Mouse (Mus musculus): ENCODE results near the gene Tnfrsf1b.
A peak's percentile ranks its signal among the peaks of the same experiment; 100 is the strongest.

Gene Tnfrsf1b

GRCm38 (mm10) chr4:145246173-145247011 is at the start of gene Tnfrsf1b:
Gene Tnfrsf1b, minus strand, starts transcription at chr4:145246870.
- DNase-seq (ENCODE audit: low spot score in 2 of 2) = peak; percentile 37 to 52

GRCm38 (mm10) chr4:145295589-145296300 is 49.1 kb upstream of the Tnfrsf1b start:
- peak; percentile 43 to 59 for DNase-seq (ENCODE audit: low spot score in 2 of 2)

GRCm38 (mm10) chr4:145294588-145294987 is 47.9 kb upstream of the Tnfrsf1b start:
- DNase-seq (ENCODE audit: low spot score in 2 of 2) = no peak

- DNase-seq (ENCODE audit: low spot score in 2 of 2) = peak; percentile 62 to 65
Measured at GRCm38 (mm10) chr4:145286369-145287120, 39.9 kb upstream of the Tnfrsf1b start.

GRCm38 (mm10) chr4:145284675-145285074 is 38.0 kb upstream of the Tnfrsf1b start:
- no peak for DNase-seq (ENCODE audit: low spot score in 2 of 2)

GRCm38 (mm10) chr4:145283441-145283840 is 36.8 kb upstream of the Tnfrsf1b start:
- DNase-seq (ENCODE audit: low spot score in 2 of 2) = no peak

GRCm38 (mm10) chr4:145280966-145281365 is 34.3 kb upstream of the Tnfrsf1b start:
- peak in 1 of 2 experiments; percentile 72 for DNase-seq (ENCODE audit: low spot score in 2 of 2)

- DNase-seq (ENCODE audit: low spot score in 2 of 2) = no peak
Measured at GRCm38 (mm10) chr4:145278724-145279370, 32.2 kb upstream of the Tnfrsf1b start.

- no peak for DNase-seq (ENCODE audit: low spot score in 2 of 2)
Measured at GRCm38 (mm10) chr4:145278231-145278630, 31.6 kb upstream of the Tnfrsf1b start.

GRCm38 (mm10) chr4:145276368-145277249 is 29.9 kb upstream of the Tnfrsf1b start:
- DNase-seq (ENCODE audit: low spot score in 2 of 2) = no peak

- no peak for DNase-seq (ENCODE audit: low spot score in 2 of 2)
Measured at GRCm38 (mm10) chr4:145274887-145275286, 28.2 kb upstream of the Tnfrsf1b start.

- no peak for DNase-seq (ENCODE audit: low spot score in 2 of 2)
Measured at GRCm38 (mm10) chr4:145273923-145274322, 27.3 kb upstream of the Tnfrsf1b start.

GRCm38 (mm10) chr4:145272763-145273162 is 26.1 kb upstream of the Tnfrsf1b start:
- DNase-seq (ENCODE audit: low spot score in 2 of 2) = peak; percentile 36 to 44

GRCm38 (mm10) chr4:145271634-145272033 is 25.0 kb upstream of the Tnfrsf1b start:
- DNase-seq (ENCODE audit: low spot score in 2 of 2) = no peak

GRCm38 (mm10) chr4:145270136-145270535 is 23.5 kb upstream of the Tnfrsf1b start:
- DNase-seq (ENCODE audit: low spot score in 2 of 2) = no peak

GRCm38 (mm10) chr4:145267631-145268110 is 21.0 kb upstream of the Tnfrsf1b start:
- no peak for DNase-seq (ENCODE audit: low spot score in 2 of 2)

GRCm38 (mm10) chr4:145266505-145266904 is 19.8 kb upstream of the Tnfrsf1b start:
- no peak for DNase-seq (ENCODE audit: low spot score in 2 of 2)

GRCm38 (mm10) chr4:145264761-145265160 is 18.1 kb upstream of the Tnfrsf1b start:
- no peak for DNase-seq (ENCODE audit: low spot score in 2 of 2)

- no peak for DNase-seq (ENCODE audit: low spot score in 2 of 2)
Measured at GRCm38 (mm10) chr4:145263583-145263982, 16.9 kb upstream of the Tnfrsf1b start.

GRCm38 (mm10) chr4:145260802-145261201 is 14.1 kb upstream of the Tnfrsf1b start:
- no peak for DNase-seq (ENCODE audit: low spot score in 2 of 2)
